ENCODE assay signal across 26 mouse cellular contexts in the genomic region with DNA sequence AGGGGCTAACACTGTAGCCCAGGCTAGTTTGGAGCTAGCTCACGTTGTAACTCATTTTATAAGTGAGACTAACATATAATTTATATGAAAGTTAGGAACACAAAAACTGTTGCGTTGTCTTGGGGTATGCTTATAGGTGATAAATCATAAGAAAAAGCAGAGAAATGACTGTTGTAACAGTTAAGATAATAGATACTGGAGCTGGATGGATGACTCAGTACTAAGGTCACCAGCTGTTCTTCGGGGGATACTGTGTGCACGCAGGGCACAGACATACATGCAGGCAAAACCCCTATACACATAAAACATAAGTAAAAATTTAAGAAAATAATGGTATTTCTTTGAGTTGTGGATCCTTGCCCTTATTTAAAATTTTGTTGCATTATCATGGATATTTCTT.
"Had no signal": no experiment of that assay in that cellular context is flagged by ENCODE, and none has a peak within 500 bp of the region (broad histone marks: within the 10 kb centered on the region; RNA-seq: fewer than 3 reads in every experiment).

No protein-coding gene starts in this region.

- ATAC-seq: forebrain, embryonic 13.5 days; forebrain, embryonic 14.5 days; forebrain, embryonic 15.5 days; forebrain, embryonic 16.5 days; forebrain, postnatal 0 days had no signal

- H3K9ac ChIP-seq: embryonic facial prominence, embryonic 12.5 days; embryonic facial prominence, embryonic 13.5 days; embryonic facial prominence, embryonic 15.5 days; forebrain, embryonic 12.5 days; forebrain, embryonic 13.5 days; forebrain, embryonic 15.5 days; forebrain, postnatal 0 days had no signal

- H3K27me3 ChIP-seq: embryonic facial prominence, embryonic 12.5 days; embryonic facial prominence, embryonic 13.5 days; embryonic facial prominence, embryonic 15.5 days; forebrain, embryonic 12.5 days; forebrain, embryonic 13.5 days; forebrain, embryonic 15.5 days had no signal

- H3K27ac ChIP-seq: embryonic facial prominence, embryonic 10.5 days; embryonic facial prominence, embryonic 12.5 days; embryonic facial prominence, embryonic 13.5 days; embryonic facial prominence, embryonic 15.5 days; forebrain, embryonic 10.5 days; forebrain, embryonic 12.5 days; forebrain, embryonic 13.5 days; forebrain, embryonic 15.5 days; gastrocnemius, adult 2 months; heart, adult 2 months; heart, embryonic 10.5 days had no signal

- H3K9me3 ChIP-seq: embryonic facial prominence, embryonic 10.5 days; embryonic facial prominence, embryonic 12.5 days; embryonic facial prominence, embryonic 13.5 days; embryonic facial prominence, embryonic 15.5 days; forebrain, embryonic 10.5 days; forebrain, embryonic 12.5 days; forebrain, embryonic 13.5 days; forebrain, embryonic 15.5 days; heart, embryonic 10.5 days had no signal

- H3K4me1 ChIP-seq: embryonic facial prominence, embryonic 10.5 days; embryonic facial prominence, embryonic 12.5 days; embryonic facial prominence, embryonic 13.5 days; embryonic facial prominence, embryonic 15.5 days; forebrain, embryonic 10.5 days; forebrain, embryonic 12.5 days; forebrain, embryonic 13.5 days; forebrain, embryonic 15.5 days; heart, embryonic 10.5 days had no signal

- H3K36me3 ChIP-seq: embryonic facial prominence, embryonic 10.5 days; embryonic facial prominence, embryonic 12.5 days; embryonic facial prominence, embryonic 13.5 days; embryonic facial prominence, embryonic 15.5 days; forebrain, embryonic 10.5 days; forebrain, embryonic 12.5 days; forebrain, embryonic 15.5 days; heart, embryonic 10.5 days had no signal

- DNase-seq: cerebellum, adult 9-11 months; cerebellum, postnatal 10 days; cerebellum, postnatal 14 days; cerebellum, postnatal 25 days; cerebellum, postnatal 36 days; embryo, embryonic 11 days; forebrain, postnatal 0 days; gastrocnemius, adult 2 months; gastrocnemius, postnatal 10 days; gastrocnemius, postnatal 14 days; gastrocnemius, postnatal 25 days; gastrocnemius, postnatal 36 days; heart, adult 18-20 months; heart, adult 2 months had no signal

- H3K4me3 ChIP-seq: embryonic facial prominence, embryonic 10.5 days; embryonic facial prominence, embryonic 12.5 days; embryonic facial prominence, embryonic 13.5 days; embryonic facial prominence, embryonic 15.5 days; erythroblast, embryonic 14.5 days; forebrain, embryonic 10.5 days; forebrain, embryonic 12.5 days; forebrain, embryonic 13.5 days; forebrain, embryonic 15.5 days; gastrocnemius, adult 2 months; heart, adult 2 months; heart, embryonic 10.5 days had no signal
